Mouse (Mus musculus) left cerebral cortex, adult 11 months (tissue): ENCODE data around the gene Gm5148.

ENCODE experiments used
- DNase-seq: peaks from one replicate; pipeline ENCODE4 v3.0.0; 2022; ENCODE audit warnings: low spot score

Gm5148 gene

GRCm38 (mm10) chr3:37737407-37737806 lies 13.1 kb upstream of the Gm5148 start:
- no peak for DNase-seq

GRCm38 (mm10) chr3:37735166-37735565 lies 10.9 kb upstream of the Gm5148 start:
- no peak for DNase-seq

GRCm38 (mm10) chr3:37729142-37729541 lies 4.9 kb upstream of the Gm5148 start:
- no peak for DNase-seq

- DNase-seq, result no peak
Measured at GRCm38 (mm10) chr3:37728112-37729100, 4.1 kb upstream of the Gm5148 start.

- no peak for DNase-seq
Measured at GRCm38 (mm10) chr3:37727392-37727791, 3.1 kb upstream of the Gm5148 start.

- no peak for DNase-seq
Measured at GRCm38 (mm10) chr3:37726501-37727140, 2.3 kb upstream of the Gm5148 start.

GRCm38 (mm10) chr3:37724946-37725735 lies 851 bp upstream of the Gm5148 start:
- no peak for DNase-seq

GRCm38 (mm10) chr3:37723662-37724170 lies 574 bp downstream of the Gm5148 start:
- peak; percentile 63 for DNase-seq

GRCm38 (mm10) chr3:37723061-37723521 lies 1.2 kb downstream of the Gm5148 start:
- no peak for DNase-seq

GRCm38 (mm10) chr3:37722487-37723060 lies 1.7 kb downstream of the Gm5148 start:
- no peak for DNase-seq

- no peak for DNase-seq
Measured at GRCm38 (mm10) chr3:37716992-37717391, 7.3 kb downstream of the Gm5148 start.

- no peak for DNase-seq
Measured at GRCm38 (mm10) chr3:37715734-37716133, 8.6 kb downstream of the Gm5148 start.

GRCm38 (mm10) chr3:37712501-37712900 lies 11.8 kb downstream of the Gm5148 start:
- DNase-seq, result no peak

- DNase-seq, result no peak
Measured at GRCm38 (mm10) chr3:37711639-37712038, 12.7 kb downstream of the Gm5148 start.

GRCm38 (mm10) chr3:37707801-37708200 lies 16.5 kb downstream of the Gm5148 start:
- no peak for DNase-seq

GRCm38 (mm10) chr3:37706439-37706838 lies 17.9 kb downstream of the Gm5148 start:
- no peak for DNase-seq

GRCm38 (mm10) chr3:37705436-37705835 lies 18.9 kb downstream of the Gm5148 start:
- no peak for DNase-seq

- no peak for DNase-seq
Measured at GRCm38 (mm10) chr3:37704701-37705279, 19.5 kb downstream of the Gm5148 start.

GRCm38 (mm10) chr3:37703066-37703465 lies 21.2 kb downstream of the Gm5148 start:
- no peak for DNase-seq

- no peak for DNase-seq
Measured at GRCm38 (mm10) chr3:37693552-37693951, 30.7 kb downstream of the Gm5148 start.

GRCm38 (mm10) chr3:37692945-37693344 lies 31.3 kb downstream of the Gm5148 start:
- DNase-seq, result no peak
